Mouse (Mus musculus) C2C12 (cell line): ENCODE results near the gene Tbata.

Experiments used
- CTCF ChIP-seq: IDR thresholded peaks from one replicate; pipeline ENCODE4 v1.5.1; 2011; ENCODE audit not compliant: control insufficient read depth, insufficient read depth, insufficient read length
- MYOG ChIP-seq: IDR thresholded peaks from one replicate; pipeline ENCODE4 v1.6.1; 2011; ENCODE audit not compliant: control insufficient read depth, insufficient read length; ENCODE audit errors: extremely low read depth
- USF1 ChIP-seq: IDR thresholded peaks from one replicate; pipeline ENCODE4 v1.6.1; 2011; ENCODE audit warnings: low read depth, mild to moderate bottlenecking, control low read depth, moderate library complexity

GRCm38 (mm10) chr10:61208114-61208684, 36.4 kb downstream of the Tbata start:
- TF ChIP-seq USF1, result no peak
- TF ChIP-seq CTCF, result no peak
- no peak for TF ChIP-seq MYOG
